Mouse (Mus musculus): ENCODE measurements at regions not wholly inside any gene's neighbourhood (a gene's known extent, or its start where the extent isn't known, plus 50 kb on each side); places are given as distances from the start of the nearest gene placed in this dataset.

- Histone ChIP-seq H3K27ac (ENCODE audit: insufficient read depth, low read depth) (no peak overlapping the region), H3K4me2 (ENCODE audit: insufficient read depth, low read depth, poor library complexity, severe bottlenecking) (no peak overlapping the region), H3K27me3 (replicated peaks) (no peaks in the 10 kb centered on the region), H3K9ac (ENCODE audit: insufficient read depth, low read depth) (no peak overlapping the region), H3K9me3 (replicated peaks; ENCODE audit: low read length) (no peaks in the 10 kb centered on the region), H3K36me3 (replicated peaks in 1 of 2; ENCODE audit: control insufficient read depth in 1 of 2, insufficient read depth in 1 of 2, low read length in 1 of 2) (no peaks in the 10 kb centered on the region), H3K4me1 (ENCODE audit: control insufficient read depth in 1 of 2, insufficient read depth in 2 of 2) (no peaks in the 10 kb centered on the region), H3K79me2 (replicated peaks; ENCODE audit: control insufficient read depth, extremely low read depth, insufficient read depth, poor library complexity, severe bottlenecking) (no peaks in the 10 kb centered on the region), H3K4me3 (replicated peaks in 1 of 3; ENCODE audit: low read depth in 2 of 3, low read length in 2 of 3, poor library complexity in 1 of 3) (no peak overlapping the region)
- DNase-seq (ENCODE audit: extremely low read depth): peak; percentile 3
- dilution Hi-C loops (cut with MboI; ENCODE audit: extremely low pct_ligation_motif_present, extremely low pct_unique_long_range_greater_than_20kb, low sequenced_read_pairs) (no loop called here), in situ Hi-C loops (cut with MboI; ENCODE audit: low pct_ligation_motif_present, low pct_unique_long_range_greater_than_20kb, low sequenced_read_pairs) (no loop called here)
- no peak for TF ChIP-seq E2F4 (IDR thresholded peaks at IDR 0.05; ENCODE audit: insufficient replicate concordance, low read depth, low read length)
- TF ChIP-seq RAD21 (IDR thresholded peaks at IDR 0.05; ENCODE audit: low read depth, low read length): peak; percentile 7
- TF ChIP-seq CTCF (conservative IDR thresholded peaks at IDR 0.05 in 1 of 2, IDR thresholded peaks at IDR 0.05 in 1 of 2; ENCODE audit: low read depth in 2 of 2, low read length in 2 of 2): no peak
These were observed 614.2 kb downstream of the A830018L16Rik start for GRCm38 (mm10) chr1:12028074-12028473.

DNA sequence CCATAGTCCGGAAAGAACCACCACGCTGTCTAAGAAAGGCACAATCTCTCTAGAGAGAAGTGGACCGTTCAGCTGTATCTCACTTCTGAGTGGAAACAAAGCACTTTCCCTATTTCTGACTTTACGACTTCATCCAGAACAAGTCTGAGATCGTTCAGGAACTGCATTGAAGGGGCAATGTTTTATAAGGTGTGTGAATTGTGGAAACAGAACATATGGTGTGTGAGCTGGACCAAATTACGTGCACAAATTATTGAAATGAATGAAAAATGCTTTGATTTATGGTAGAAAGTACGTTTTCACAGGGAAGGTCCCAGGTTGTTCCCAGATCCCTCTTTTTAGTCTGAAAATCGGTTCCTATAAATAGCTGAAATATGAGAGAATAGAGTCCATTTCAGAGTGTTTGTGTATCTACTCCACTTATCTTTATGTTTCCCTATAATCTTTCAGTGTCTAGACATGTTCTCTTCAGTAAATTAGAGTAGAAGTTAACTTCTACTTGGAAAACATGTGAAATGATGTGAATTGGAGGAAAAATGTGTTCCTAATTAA lies 638.1 kb downstream of the A830018L16Rik start:
- in situ Hi-C loops (cut with MboI; ENCODE audit: low pct_ligation_motif_present, low pct_unique_long_range_greater_than_20kb, low sequenced_read_pairs) (no loop called here), dilution Hi-C loops (cut with MboI; ENCODE audit: extremely low pct_ligation_motif_present, extremely low pct_unique_long_range_greater_than_20kb, low sequenced_read_pairs) (no loop called here)
- no peaks in the 10 kb centered on the region for H3K9me3 ChIP-seq (replicated peaks; ENCODE audit: low read length)
- no peak overlapping the region for H3K4me2 ChIP-seq (ENCODE audit: insufficient read depth, low read depth, poor library complexity, severe bottlenecking)
- no peaks in the 10 kb centered on the region for H3K36me3 ChIP-seq (replicated peaks in 1 of 2; ENCODE audit: control insufficient read depth in 1 of 2, insufficient read depth in 1 of 2, low read length in 1 of 2)
- no peaks in the 10 kb centered on the region for H3K27me3 ChIP-seq (replicated peaks)
- no peak overlapping the region for H3K27ac ChIP-seq (ENCODE audit: insufficient read depth, low read depth)
- TF ChIP-seq CHD2 (IDR thresholded peaks at IDR 0.05; ENCODE audit: low read length) (no peak), ZMIZ1 (IDR thresholded peaks at IDR 0.05; ENCODE audit: low read depth, low read length) (no peak), POLR2AphosphoS2 (IDR thresholded peaks at IDR 0.05; ENCODE audit: low read depth, low read length) (no peak), RCOR1 (conservative IDR thresholded peaks at IDR 0.05; ENCODE audit: low read depth, low read length) (no peak), CTCF (conservative IDR thresholded peaks at IDR 0.05 in 1 of 2, IDR thresholded peaks at IDR 0.05 in 1 of 2; ENCODE audit: low read depth in 2 of 2, low read length in 2 of 2) (no peak)
- H3K79me2 ChIP-seq (replicated peaks; ENCODE audit: control insufficient read depth, extremely low read depth, insufficient read depth, poor library complexity, severe bottlenecking): no peaks in the 10 kb centered on the region
- H3K9ac ChIP-seq (ENCODE audit: insufficient read depth, low read depth): no peak overlapping the region
- no peaks in the 10 kb centered on the region for H3K4me1 ChIP-seq (ENCODE audit: control insufficient read depth in 1 of 2, insufficient read depth in 2 of 2)
- H3K4me3 ChIP-seq (replicated peaks in 1 of 3; ENCODE audit: low read depth in 2 of 3, low read length in 2 of 3, poor library complexity in 1 of 3): no peak overlapping the region
- DNase-seq (ENCODE audit: extremely low read depth): no peak

GRCm38 (mm10) chr1:12055865-12056560 lies 642.1 kb downstream of the A830018L16Rik start:
- H3K4me3 ChIP-seq (replicated peaks in 1 of 3; ENCODE audit: low read depth in 2 of 3, low read length in 2 of 3, poor library complexity in 1 of 3): no peak overlapping the region
- no peak for DNase-seq (ENCODE audit: extremely low read depth)
- H3K9me3 ChIP-seq (replicated peaks; ENCODE audit: low read length): no peaks in the 10 kb centered on the region
- TF ChIP-seq CTCF (conservative IDR thresholded peaks at IDR 0.05 in 1 of 2, IDR thresholded peaks at IDR 0.05 in 1 of 2; ENCODE audit: low read depth in 2 of 2, low read length in 2 of 2) (no peak), IRF4 (IDR thresholded peaks at IDR 0.05; ENCODE audit: low read depth, low read length) (no peak), TCF12 (IDR thresholded peaks at IDR 0.05; ENCODE audit: low read depth, low read length) (no peak), MAX (IDR thresholded peaks at IDR 0.05; ENCODE audit: low read length) (no peak), ZNF384 (IDR thresholded peaks at IDR 0.05; ENCODE audit: low read depth, low read length) (no peak), USF1 (IDR thresholded peaks at IDR 0.05; ENCODE audit: low read depth, low read length) (no peak), UBTF (IDR thresholded peaks at IDR 0.05; ENCODE audit: low read depth, low read length) (no peak), MAFK (IDR thresholded peaks at IDR 0.05; ENCODE audit: insufficient replicate concordance, low read length) (no peak), USF2 (conservative IDR thresholded peaks at IDR 0.05; ENCODE audit: low read depth, low read length) (no peak), POLR2A (IDR thresholded peaks at IDR 0.05; ENCODE audit: low read depth, low read length) (no peak), MEF2A (IDR thresholded peaks at IDR 0.05; ENCODE audit: borderline replicate concordance, low read depth, low read length) (no peak), BHLHE40 (IDR thresholded peaks at IDR 0.05; ENCODE audit: low read depth, low read length) (no peak), ETS1 (conservative IDR thresholded peaks at IDR 0.05; ENCODE audit: low read depth, low read length) (no peak), ELF1 (IDR thresholded peaks at IDR 0.05; ENCODE audit: low read depth, low read length) (no peak), MAZ (IDR thresholded peaks at IDR 0.05; ENCODE audit: low read depth, low read length) (no peak)
- in situ Hi-C loops (cut with MboI; ENCODE audit: low pct_ligation_motif_present, low pct_unique_long_range_greater_than_20kb, low sequenced_read_pairs) (no loop called here), dilution Hi-C loops (cut with MboI; ENCODE audit: extremely low pct_ligation_motif_present, extremely low pct_unique_long_range_greater_than_20kb, low sequenced_read_pairs) (no loop called here)
- H3K27me3 ChIP-seq (replicated peaks): no peaks in the 10 kb centered on the region
- no peaks in the 10 kb centered on the region for H3K36me3 ChIP-seq (replicated peaks in 1 of 2; ENCODE audit: control insufficient read depth in 1 of 2, insufficient read depth in 1 of 2, low read length in 1 of 2)
- no peaks in the 10 kb centered on the region for H3K4me1 ChIP-seq (ENCODE audit: control insufficient read depth in 1 of 2, insufficient read depth in 2 of 2)
- H3K4me2 ChIP-seq (ENCODE audit: insufficient read depth, low read depth, poor library complexity, severe bottlenecking): no peak overlapping the region
- no peak overlapping the region for H3K27ac ChIP-seq (ENCODE audit: insufficient read depth, low read depth)
- H3K9ac ChIP-seq (ENCODE audit: insufficient read depth, low read depth): no peak overlapping the region
- H3K79me2 ChIP-seq (replicated peaks; ENCODE audit: control insufficient read depth, extremely low read depth, insufficient read depth, poor library complexity, severe bottlenecking): no peaks in the 10 kb centered on the region
